Mouse (Mus musculus) adrenal gland (tissue): Measurements from ENCODE around the gene Stag3.

ENCODE experiments used
- intact Hi-C: fragments of 180-260 bp; cut with DNase I; formaldehyde crosslinking; loops from one replicate; pipeline ENCODE4 v1.15.1; 2025

Stag3 gene

DNA sequence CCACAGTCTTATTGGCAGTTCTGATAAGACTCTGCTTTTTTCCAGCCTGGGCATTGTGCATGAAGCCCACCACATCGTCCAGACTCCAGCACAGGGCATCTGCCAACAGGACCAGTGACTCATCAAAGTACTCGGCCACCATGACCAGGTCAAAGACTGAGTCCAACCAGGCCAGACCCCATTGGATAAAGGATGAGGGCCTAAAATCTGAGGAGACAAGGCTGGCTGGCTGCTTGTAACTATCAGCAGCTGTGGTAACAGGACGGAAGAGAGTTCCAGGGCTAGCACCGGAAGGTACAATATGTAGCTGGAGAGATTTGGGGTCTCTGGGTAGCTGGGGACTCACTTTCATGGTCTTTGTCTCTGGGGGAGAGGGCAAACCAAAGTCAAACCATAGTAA, 14.3 kb upstream of the Stag3 start:
- intact Hi-C loops, result loop anchor here (10.0 kb wide), 1 partner anchor 179 kb away; the partner anchor contains the start of gene Zfp157

DNA sequence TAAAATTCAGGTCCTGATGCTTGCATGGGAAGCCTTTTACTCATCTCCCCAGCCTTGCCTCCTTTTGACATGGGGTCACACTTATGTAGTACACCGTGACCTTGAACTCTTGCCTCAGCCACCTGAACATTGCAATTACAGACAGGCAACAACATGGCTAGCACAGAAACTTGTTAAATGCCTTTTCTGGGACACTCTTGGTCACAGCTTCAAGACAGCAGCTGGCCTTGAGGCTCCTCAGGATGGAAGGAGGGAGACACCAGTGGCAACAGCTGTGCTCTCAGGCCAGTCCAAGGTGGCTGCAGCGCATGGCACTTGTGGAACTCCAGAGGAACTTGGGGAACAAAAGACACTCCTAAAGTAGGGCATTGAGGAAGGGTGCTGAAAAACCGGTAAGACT, 12.9 kb upstream of the Stag3 start:
- intact Hi-C loops, result loop anchor here (10.0 kb wide), 1 partner anchor 178 kb away; the partner anchor contains the start of gene Zfp157

DNA sequence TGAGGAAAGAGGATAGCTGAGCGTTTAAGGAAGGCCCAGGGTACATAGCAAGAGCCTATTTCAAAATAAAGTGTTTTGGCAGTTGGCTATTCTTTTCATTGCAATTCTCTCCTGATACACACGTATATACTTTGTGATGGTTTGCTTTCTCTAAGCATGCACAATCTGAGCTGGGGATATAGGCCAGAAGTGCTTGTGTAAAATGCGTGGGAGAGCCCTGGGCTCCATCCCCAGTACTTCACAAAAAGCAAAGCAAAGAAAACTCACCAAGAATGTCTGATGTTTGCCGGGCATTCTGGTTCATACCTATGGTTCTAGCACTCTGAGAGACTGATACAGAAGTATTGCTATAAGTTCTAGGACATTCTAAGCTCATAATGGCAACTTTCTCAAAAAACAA, 11.1 kb upstream of the Stag3 start:
- intact Hi-C loops, result loop anchor here (10.0 kb wide), 1 partner anchor 176 kb away; the partner anchor contains the start of gene Zfp157

DNA sequence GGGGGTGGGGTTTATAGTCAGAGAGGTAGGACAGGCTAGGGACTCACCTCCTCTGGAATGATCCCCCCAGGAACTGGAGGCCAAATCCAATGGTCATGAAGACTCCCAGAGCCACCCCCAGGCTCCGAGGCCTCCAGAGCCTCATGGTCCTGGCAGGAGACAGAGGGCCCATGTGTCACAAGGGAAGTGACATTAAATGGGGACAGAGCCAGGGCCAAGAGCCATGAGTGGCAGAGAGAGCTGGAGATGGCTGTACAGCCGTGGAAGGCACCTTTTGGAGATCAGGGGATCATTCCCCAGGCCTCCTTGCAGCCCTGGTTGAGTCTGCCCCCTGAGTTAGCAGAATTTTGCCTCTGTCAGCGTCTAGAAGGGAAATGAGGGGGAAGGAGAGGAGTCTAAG, 8.8 kb upstream of the Stag3 start:
- intact Hi-C loops, result no loop called here

DNA sequence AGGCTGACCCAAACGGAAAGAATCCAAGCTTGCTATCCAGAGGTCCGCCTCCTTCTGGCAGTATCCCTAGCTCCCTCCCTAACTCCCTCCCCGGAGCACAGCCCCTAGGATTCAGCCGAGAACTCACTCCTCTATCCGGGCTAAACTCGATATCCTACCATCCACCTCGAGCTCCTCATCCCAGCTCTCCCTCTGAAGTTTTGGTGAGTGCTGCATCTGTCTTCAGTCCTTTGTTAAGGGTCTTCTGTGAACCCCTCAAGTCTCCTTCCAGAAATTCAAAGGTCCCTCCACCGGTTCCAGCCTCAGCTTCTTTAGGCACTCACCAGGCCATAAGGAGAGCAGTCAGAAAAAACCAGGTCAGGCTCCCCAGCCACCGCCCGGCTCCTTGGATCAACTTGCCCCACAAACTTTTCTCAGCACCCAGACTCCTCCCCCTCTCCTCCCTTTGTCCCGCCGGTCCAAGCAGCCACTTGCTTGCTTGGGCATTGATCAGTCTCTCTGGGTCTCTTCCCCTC, 7.6 kb upstream of the Stag3 start, which contains the start of gene Gal3st4:
Gene Gal3st4, minus strand, starts transcription at position 432 of the 515 bp plus-strand sequence.
- intact Hi-C loops, result no loop called here

DNA sequence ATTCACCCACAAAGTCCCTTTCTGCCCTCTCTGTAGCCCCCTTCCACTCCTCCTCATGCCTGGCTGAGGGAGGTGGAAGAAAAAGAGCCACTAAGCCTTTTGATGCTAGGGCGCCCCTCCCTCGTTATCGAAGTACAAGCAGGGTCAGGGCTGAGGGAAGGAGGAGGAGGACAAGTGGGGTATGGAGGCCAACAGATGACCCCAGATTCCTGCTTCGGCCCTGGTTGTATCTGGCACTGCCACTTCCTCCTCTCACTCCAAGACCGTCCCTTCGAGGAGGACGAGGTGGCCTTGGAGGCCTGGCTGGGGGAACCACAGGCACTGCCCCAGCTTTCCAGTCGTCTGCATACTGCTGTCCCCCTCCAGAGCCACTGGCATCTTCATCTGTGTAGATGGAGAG, 5.9 kb upstream of the Stag3 start:
- intact Hi-C loops, result no loop called here

DNA sequence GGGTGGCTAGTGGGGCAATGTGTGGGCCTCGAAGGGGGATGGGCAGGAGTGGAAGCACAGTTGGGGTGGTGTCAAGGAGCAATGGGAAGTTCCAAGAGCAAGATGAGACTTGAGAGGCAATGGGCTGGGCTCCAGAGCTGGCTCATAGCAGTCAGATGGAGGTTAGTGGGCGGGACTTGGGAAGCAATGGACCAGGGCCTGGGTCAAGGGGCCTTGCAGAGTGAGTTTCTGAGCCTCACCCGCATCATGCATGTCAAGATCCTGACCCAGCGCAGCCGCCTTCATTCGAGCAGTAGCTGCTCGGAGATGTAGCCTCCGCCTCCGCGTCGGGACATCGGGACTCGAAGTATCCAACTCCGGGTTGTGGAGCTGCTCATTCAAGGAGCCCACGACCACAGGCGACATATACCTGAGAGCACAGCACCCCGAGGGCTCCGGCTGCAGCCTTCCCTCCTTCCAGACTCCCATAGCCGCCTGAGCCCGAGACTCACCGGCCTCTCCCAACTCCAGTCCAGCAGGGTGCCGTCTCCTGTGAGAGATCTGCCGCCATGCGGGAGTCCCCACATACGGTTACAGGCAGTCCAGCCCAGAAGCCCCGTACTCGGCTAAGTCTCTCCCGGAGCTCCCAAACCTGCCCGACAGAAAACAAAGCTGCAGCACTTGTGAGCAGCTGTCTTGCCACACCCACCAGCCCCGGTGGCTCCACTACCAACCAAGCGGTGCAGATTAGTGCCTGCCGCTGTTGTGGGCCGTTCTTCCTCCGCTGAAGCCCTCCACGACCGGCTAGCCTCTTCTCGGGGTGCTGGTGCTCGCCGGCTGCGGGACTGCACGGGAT, 4.6 kb upstream of the Stag3 start:
- intact Hi-C loops, result no loop called here

DNA sequence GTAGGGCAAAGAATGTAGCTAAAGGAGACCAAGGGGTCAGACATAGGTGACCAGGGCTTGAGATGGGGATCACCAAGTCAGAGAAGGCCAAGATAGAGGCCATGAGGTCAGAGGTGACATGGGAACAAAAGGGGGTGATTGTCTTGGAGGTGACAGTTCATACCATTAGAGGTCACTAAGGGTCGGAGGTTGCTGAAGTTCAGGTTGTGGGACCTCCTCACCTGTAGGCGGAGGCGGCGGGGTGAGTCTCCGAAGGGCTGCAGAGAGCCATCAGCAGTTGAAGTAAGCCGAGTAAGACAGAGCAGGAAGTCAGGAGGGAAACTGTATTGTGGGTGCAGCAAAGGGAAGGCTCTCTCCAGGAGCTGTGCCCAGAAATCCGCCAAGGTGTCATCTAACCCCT, 2.0 kb upstream of the Stag3 start:
- intact Hi-C loops, result no loop called here

DNA sequence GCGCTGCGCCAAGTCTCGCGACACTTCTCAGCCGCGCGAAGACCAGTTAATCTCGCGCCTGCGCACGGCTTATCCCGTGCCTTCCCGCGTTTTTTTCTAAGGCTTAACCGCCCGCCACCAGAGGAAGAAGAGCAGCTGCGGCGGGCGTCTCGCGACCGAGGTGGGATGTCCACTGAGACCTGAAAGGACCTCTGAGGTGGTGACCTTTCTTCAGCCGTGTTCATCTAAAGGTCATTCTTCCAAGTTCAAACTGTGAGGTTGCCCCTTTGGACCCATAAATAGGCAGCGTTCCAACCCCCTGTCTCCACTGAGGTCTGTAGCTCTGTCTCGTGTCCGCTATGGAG, 357 bp downstream of the Stag3 start:
- intact Hi-C loops, result no loop called here

DNA sequence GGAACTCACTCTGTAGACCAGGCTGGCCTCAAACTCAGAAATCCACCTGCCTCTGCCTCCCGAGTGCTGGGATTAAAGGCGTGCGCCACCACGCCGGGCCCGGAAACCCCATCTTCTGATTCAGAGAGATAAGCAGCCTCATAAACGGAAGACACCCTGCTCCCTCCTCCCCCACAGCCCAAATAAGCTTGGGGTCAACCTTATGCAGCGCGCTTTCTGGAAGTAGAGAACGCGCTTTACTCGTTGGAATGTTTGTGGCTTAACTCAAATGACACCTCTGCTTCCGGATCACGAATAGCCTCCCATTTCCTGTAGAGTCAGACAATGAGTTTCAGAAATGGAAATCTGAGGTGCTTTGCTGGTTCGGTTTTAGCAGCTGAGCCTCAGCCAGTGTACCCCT, 789 bp downstream of the Stag3 start:
- intact Hi-C loops, result no loop called here

DNA sequence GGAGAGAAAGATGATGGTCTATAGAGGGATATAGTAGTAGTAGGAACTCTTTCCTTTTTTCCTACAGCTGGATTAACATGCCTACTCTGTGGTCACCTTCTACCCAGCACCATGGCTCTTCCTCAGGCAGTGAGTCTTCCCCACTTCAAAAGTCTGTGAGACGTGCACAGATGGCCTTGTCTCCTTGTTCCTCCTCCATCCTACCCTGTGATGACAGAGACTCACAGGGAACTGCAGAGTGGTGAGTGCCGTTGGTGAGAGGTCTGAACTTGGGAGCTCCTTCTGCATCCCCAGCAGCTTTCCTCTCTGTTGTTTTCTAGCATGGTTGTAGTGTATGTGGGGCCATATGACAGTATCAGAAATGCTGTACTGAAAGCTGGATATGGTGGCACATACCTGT, 1.8 kb downstream of the Stag3 start:
- intact Hi-C loops, result no loop called here

DNA sequence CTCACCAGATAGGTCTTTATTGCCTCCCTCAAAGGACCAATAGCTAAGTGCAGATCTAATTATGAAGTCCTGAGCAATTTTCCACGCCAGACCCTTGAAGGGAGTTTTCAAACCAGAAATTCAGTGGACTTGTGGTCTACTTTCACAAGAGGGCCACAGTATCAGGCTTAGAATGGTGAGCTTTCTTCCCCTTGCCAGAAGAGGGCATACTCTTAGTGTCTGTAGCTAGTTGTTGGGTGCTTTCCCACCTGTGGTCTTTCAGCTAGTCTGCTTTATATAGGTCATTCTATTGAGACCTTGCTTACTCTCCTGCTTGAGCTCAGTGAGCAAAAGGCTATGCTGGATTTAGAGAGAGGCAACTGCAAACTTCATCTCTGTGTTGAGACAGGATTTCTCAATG, 3.5 kb downstream of the Stag3 start:
- intact Hi-C loops, result no loop called here

DNA sequence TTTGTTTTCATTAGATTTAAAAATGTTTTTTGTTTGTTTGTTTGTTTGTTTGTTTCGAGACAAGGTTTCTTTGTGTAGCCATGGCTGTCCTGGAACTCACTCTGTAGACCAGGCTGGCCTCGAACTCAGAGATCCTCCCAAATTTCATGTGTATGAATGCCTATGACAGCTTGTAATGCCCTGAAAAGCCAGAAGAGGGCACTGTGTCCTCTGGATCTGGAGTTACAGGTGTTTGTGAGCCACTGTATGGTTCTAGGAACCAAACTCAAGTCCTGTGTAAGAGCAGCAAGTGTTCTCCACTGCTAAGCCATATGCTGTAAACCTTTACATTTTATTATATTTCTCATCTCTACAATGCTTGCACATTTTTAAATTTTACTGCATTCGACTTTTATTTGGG, 7.8 kb downstream of the Stag3 start:
- intact Hi-C loops, result no loop called here

DNA sequence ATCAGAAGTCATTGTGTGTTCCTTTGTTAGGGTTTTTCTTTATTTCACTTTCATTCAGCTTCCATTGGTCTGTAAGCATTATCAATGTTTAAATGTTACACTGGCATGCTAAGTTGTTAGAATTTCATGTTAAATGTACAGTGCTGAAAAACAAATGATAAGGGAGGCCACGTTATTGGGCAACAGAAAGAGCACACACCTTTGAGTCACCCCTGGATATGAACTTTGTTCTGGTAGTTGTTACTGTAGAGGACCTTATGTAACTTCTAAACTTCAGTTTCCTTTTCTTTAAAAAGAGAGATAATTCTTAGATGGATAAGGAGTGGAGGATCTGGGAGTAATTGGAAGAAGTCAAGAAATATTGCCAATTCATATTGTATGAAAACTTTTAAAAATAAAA, 11.6 kb downstream of the Stag3 start:
- intact Hi-C loops, result no loop called here

DNA sequence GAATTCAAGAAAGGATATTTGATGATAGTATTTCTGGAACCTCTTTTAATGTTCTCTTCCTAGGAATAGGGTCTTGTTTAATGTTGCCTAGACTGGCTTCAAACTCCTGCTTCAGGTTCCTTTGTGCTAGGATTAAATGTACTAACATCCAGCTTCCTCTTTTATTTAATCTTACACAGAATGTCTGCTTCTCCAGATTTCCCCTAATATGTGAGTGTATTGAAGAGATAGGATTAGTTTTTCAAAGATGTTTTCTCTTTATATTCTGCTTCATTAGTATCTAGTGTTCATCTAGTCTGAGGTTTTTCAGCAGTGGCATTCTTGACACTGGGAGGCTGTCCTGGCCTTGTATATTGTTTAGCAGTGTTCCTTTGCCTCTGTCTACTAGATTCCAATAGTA, 14.1 kb downstream of the Stag3 start:
- intact Hi-C loops, result no loop called here

DNA sequence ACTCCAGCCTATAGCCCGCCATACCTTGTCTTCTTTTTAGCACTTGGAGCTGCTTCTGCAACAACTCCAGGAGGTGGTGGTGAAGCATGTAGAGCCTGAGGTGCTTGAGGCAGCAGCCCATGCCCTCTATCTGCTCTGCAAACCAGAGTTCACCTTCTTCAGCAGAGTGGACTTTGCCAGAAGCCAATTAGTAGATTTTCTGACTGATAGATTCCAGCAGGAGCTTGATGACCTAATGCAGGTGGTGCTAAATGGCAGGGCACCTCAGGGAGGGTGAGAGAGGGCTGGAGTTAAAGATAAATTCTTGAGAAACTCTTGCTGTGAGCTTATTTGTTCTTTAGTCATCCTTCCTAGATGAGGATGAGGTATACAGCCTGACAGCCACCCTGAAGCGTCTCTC, 19.6 kb downstream of the Stag3 start:
- intact Hi-C loops, result no loop called here

DNA sequence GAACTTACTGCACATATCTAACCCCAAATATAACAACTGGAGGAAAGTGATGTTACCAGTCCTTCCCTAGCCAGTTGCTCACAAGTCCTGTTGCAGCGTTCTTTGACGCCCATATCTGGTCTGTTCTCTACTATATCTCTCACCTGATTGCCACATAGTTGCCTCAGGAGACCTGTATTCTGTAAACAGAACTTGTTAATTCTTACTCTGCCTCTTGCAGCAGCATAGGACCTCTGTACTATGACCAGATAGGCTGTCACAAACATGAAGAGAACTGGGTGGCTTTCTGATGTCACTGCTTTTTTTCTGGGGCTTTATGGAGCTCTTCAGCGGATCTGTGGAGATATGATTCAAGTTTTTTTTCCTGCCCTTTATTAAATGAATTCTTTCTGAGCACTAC, 32.8 kb downstream of the Stag3 start:
- intact Hi-C loops, result no loop called here

DNA sequence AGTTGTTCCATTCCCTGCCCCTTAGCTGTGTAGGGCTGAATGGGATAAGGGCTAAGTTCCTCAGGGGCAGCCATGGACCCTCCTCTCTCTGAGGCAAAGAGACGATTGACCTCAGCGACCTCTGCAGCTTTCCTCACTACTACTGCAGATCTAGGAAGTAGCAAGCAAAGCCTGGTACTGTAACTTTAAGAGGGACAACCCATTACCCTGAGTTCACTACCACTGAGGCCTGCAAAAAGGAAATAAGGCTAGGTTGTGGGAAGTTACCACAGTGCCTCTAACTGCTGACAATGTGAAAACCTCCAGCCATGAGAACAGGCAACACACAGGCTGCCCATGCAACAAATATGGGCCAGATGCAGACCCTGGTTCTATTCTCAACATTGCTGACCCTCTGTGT, 61.6 kb downstream of the Stag3 start, which contains the start of gene Pvrig:
Gene Pvrig, plus strand, starts transcription at position 301 of the 400 bp plus-strand sequence.
- intact Hi-C loops, result no loop called here

DNA sequence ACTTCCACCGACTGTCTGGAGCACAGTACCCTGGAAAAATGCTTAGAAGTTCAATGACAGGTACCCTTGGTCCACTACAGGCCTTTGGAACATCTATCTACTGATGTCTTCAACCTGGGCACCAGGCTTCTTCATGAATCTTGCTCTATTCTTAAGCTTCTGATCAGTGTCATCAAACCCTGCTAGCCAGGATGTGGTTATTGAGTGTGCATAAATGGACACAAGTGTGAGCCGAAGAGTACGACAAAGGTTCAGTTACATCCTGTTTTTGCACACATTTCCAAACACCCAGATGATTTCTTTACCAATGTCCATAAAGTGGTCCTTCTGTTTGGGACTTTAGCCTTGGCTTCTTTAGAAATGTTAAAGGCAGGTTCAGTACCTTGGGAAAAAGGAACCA, 63.2 kb downstream of the Stag3 start:
- intact Hi-C loops, result no loop called here
